Mouse (Mus musculus): ENCODE measurements around the gene Ckap2l.

DNA sequence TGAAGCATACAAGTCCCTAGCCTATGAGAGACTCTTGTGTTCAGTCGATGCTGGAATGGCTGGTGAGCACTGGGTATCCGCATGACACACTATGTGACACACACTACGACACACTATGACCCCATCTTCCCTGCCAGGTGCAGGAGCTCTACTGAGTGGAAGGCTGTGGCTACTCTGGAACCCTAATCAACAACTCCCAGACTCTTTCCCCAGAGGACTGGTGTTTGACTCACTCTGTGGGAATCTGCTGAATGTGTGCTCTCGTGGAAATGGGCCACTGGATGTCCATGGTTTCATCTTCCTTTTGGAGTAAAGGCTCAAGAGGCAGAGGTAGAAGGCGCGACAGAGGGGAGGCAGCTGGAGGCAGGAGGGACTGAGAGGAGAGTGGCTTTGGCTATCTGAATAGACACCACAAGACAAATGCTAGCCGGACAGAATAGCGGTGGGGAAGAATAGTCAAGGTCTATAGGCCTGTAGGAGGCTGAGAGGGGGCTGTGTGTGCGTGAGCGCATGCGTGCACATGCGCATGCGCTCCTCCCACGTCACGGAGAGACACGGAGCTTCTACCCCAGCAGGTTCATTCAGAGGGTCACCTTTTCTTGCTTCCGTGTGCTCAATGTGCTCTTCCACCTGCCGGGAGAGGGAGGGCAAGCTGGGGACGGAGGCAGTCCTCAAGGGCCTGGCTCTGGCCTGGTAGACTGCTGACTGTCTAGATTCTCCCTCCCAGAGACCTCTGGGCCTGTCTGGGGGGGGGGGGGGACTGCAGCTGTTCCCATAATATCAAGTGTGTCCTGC, 44.0 kb downstream of the Ckap2l start:
- TF ChIP-seq EP300 (IDR thresholded peaks at IDR 0.05; ENCODE audit: insufficient read depth, low read depth, low read length) = no peak
- TF ChIP-seq POLR2A (IDR thresholded peaks at IDR 0.05; ENCODE audit: insufficient read depth, low read length) = no peak
